Mouse (Mus musculus): ENCODE measurements at regions not wholly inside any gene's neighbourhood (a gene's known extent, or its start where the extent isn't known, plus 50 kb on each side); places are given as distances from the start of the nearest gene placed in this dataset.

DNA sequence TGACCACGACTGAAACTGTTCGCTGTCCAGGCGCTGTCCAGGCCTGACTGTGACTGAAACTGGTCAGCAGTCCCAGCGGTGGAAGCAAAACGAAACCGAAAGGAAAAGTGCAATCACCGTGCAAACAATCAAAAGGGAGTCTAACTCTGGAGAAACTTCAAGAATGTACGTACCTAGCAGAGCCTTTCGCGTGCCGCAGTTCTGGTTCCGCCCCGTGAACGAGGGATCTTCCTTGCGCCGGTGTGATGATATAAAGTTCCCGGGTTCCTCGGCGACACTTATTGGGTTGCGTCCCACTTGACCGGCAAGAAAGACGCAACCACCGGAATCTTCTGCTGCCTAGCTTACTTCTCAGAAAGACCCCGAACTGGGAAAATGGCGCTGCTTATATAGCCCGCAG, 96.4 kb downstream of the Rpia start:
- no peaks in the 10 kb centered on the region for H3K27me3 ChIP-seq (ENCODE audit: control insufficient read depth, insufficient read depth, insufficient read length)
- no peaks in the 10 kb centered on the region for H3K36me3 ChIP-seq (ENCODE audit: control insufficient read depth, insufficient read depth)
- no peak overlapping the region for H3K4me3 ChIP-seq
- H3K4me2 ChIP-seq (ENCODE audit: low read depth): no peak overlapping the region
- peak; percentile 75 for TF ChIP-seq REST (IDR thresholded peaks at IDR 0.05; ENCODE audit: insufficient read depth, insufficient read length)
- TF ChIP-seq CEBPB (IDR thresholded peaks at IDR 0.05; ENCODE audit: insufficient read depth, poor library complexity, severe bottlenecking): no peak
- no peaks in the 10 kb centered on the region for H3K79me2 ChIP-seq (ENCODE audit: control insufficient read depth, insufficient read depth)
- no peak overlapping the region for H3ac ChIP-seq (ENCODE audit: control insufficient read depth, insufficient read length)
